Mouse (Mus musculus) brain, embryonic 14.5 days (tissue): ENCODE data around the gene Esp22. TPM values are rescaled to one million over a fixed set of nuclear protein-coding genes. Genes with fewer than 3 reads are reported as not detected.
"Not testable (repeated sequence)": the region's sequence is repeated elsewhere in the genome, so short reads cannot be mapped to it uniquely, and the experiment has no call there.

Experiments used
- DNase-seq: peaks from one replicate; pipeline ENCODE4 v3.0.0-alpha.2; 2011; ENCODE audit warnings: low read depth
- CTCF ChIP-seq: fragments of 200-500 bp; IDR thresholded peaks from 2 replicates; pipeline ENCODE4 v1.5.1; 2012; ENCODE audit warnings: inconsistent platforms, mild to moderate bottlenecking, moderate library complexity, borderline replicate concordance; ENCODE audit not compliant: insufficient read depth, insufficient read length; ENCODE audit errors: extremely low read depth
- POLR2A ChIP-seq: fragments of 200-500 bp; IDR thresholded peaks from 2 replicates; pipeline ENCODE4 v1.6.1; 2012; ENCODE audit warnings: mild to moderate bottlenecking, inconsistent platforms, borderline replicate concordance; ENCODE audit not compliant: poor library complexity, insufficient read depth, insufficient read length, severe bottlenecking; ENCODE audit errors: extremely low read depth
- polyA plus RNA-seq: library from polyadenylated mRNA; depleted of rRNA; stranded (reverse); fragments of >200 nt; gene quantifications from 2 replicates; pipeline ENCODE4 v1.2.3, GENCODE M21; 2012; rRNA removed

The Esp22 gene
- polyA plus RNA-seq: not detected in 2 replicates

- no peak for TF ChIP-seq POLR2A
- TF ChIP-seq CTCF: no peak
- no peak for DNase-seq
These were observed at the start of gene Esp22 for GRCm38 (mm10) chr17:39095034-39095433. Gene Esp22, plus strand, starts transcription at chr17:39095334.

DNA sequence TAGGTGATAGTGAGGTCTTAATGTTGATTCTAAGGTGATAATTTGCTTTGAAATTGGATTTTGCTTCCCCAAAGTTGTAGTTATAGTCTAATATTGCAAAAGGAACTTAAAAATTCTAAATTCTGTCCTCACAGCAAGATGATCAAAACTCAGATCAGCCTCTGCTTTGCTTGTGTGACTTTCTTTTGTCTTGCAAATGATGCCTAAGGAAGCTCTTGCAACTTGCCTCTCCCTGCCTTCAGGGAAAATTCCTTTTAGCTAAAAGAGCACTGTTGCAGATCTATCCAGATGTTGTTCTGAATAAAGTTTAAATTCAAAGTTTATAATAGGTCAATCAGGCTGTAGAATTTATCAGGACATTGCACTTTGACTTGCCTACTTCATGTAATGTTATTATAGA, 31.5 kb upstream of the Esp22 start:
- TF ChIP-seq CTCF (no peak), POLR2A (no peak)
- DNase-seq: no peak

GRCm38 (mm10) chr17:39076937-39077336, 18.2 kb upstream of the Esp22 start, which contains the start of gene Esp23:
Gene Esp23, minus strand, starts transcription at chr17:39077037.
- no peak for DNase-seq
- TF ChIP-seq CTCF (no peak), POLR2A (no peak)

DNA sequence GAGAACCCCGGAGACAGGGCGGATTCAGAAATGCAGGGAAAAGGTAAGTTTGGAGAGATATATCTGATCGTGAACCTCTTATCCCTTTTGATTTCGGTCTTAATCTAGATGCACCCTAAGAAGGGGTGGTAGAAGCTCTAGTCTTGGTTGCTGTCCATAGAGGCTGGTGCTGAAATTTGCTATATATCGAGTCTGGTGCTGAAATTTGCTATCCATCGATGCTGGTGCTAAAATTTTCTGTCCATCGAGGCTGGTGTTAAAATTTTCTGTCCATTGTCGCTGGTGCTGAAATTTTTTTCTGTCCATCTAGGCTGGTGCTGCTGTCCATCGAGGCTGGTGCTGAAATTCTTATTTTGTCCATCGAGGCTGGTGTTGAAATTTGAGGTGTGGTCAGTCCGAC, 12.0 kb downstream of the Esp22 start:
- not testable (repeated sequence) for DNase-seq

GRCm38 (mm10) chr17:39129156-39129555, 34.0 kb downstream of the Esp22 start:
- not testable (repeated sequence) for DNase-seq

Other genes starting within 250 kb of the Esp22 start
- not detected in 2 replicates for gene Esp24, start 58.6 kb upstream of the Esp22 start, polyA plus RNA-seq
- gene Gm21903, start 52.0 kb upstream of the Esp22 start, polyA plus RNA-seq: not detected in 2 replicates
- gene Esp23, start 18.3 kb upstream of the Esp22 start, polyA plus RNA-seq: not detected in 2 replicates